Mouse (Mus musculus) hindbrain, embryonic 10.5 days (tissue): Measurements from ENCODE around the gene Pde4b. TPM values are rescaled to one million over a fixed set of nuclear protein-coding genes. Genes with fewer than 3 reads are reported as not detected.
A peak's percentile ranks its signal among the peaks of the same experiment; 100 is the strongest.
"Not testable (repeated sequence)": the region's sequence is repeated elsewhere in the genome, so short reads cannot be mapped to it uniquely, and the experiment has no call there.

Source experiments
- DNase-seq: peaks from one replicate; pipeline ENCODE4 v3.0.0-alpha.2; 2017; ENCODE audit warnings: low spot score
- H3K27ac ChIP-seq: fragments of 300-500 bp; sonication (generic); 2 replicates; pipeline ENCODE4 v1.5.1; 2016; ENCODE audit warnings: mild to moderate bottlenecking, moderate library complexity
- H3K27me3 ChIP-seq: fragments of 300-500 bp; sonication (generic); 2 replicates; pipeline ENCODE4 v1.6.1; 2016; ENCODE audit warnings: mild to moderate bottlenecking; ENCODE audit not compliant: poor library complexity, insufficient read depth, severe bottlenecking
- H3K36me3 ChIP-seq: fragments of 300-500 bp; sonication (generic); 2 replicates; pipeline ENCODE4 v1.6.1; 2016; ENCODE audit warnings: mild to moderate bottlenecking, moderate library complexity
- H3K4me1 ChIP-seq: fragments of 300-500 bp; sonication (generic); replicated peaks from 2 replicates; pipeline ENCODE4 v1.6.1; 2016; ENCODE audit warnings: mild to moderate bottlenecking
- H3K4me3 ChIP-seq: fragments of 300-500 bp; sonication (generic); 2 replicates; pipeline ENCODE4 v1.5.1; 2016; ENCODE audit warnings: mild to moderate bottlenecking, moderate library complexity
- H3K9me3 ChIP-seq: fragments of 300-500 bp; sonication (generic); 2 replicates; pipeline ENCODE4 v1.6.1; 2016; ENCODE audit warnings: mild to moderate bottlenecking, moderate library complexity
- WGBS: fragments of 180-500 bp; shearing (Covaris S2); methylation state at CpG from one replicate; pipeline ENCODE4 v1.1.7; 2016; 5-methylcytosine and 5-hydroxymethylcytosine counted together
- polyA plus RNA-seq: library from polyadenylated mRNA; unstranded; fragments of >200 nt; fragmentation: Nextera tagmentation; extraction: Ambion mirVana; gene quantifications from 2 replicates; pipeline ENCODE4 v1.2.1, GENCODE M21; 2016

Gene Pde4b
- 6.7 and 8.5 TPM in 2 replicates for polyA plus RNA-seq

- H3K36me3 ChIP-seq = no peaks in the 10 kb centered on the region
- H3K4me3 ChIP-seq = peak within 1 kb of the TSS; percentile 73
- H3K27me3 ChIP-seq = peaks cover 36% of the 10 kb centered on the region
- peak within 1 kb of the TSS; percentile 75 for H3K27ac ChIP-seq
- peaks cover 15% of the 10 kb centered on the region for H3K4me1 ChIP-seq
- WGBS = 7% methylated on average over 11 of the region's 11 CpGs
- H3K9me3 ChIP-seq = no peaks in the 10 kb centered on the region
- no peak for DNase-seq
Observed at GRCm38 (mm10) chr4:102087091-102087565, at the start of gene Pde4b. Gene Pde4b (plus strand): TSS chr4:102087543.

DNA sequence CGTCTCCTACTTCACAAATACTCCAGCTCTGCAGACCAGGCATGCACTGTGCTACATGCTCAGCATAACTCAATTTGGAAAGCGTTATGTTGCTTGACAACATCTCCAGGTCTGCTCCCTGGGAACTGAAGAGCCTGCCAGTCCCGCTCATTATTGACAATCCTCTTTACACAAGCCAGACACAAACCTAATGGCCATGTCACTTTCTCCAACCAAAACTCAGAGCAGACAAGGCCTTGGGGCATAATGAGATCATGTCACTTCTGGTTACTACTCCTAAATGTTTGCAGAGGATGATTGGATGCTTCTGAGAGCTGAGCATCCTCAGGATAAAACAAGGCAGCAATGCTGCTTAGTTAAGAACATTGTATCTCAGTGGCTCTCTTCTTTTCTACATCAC, 47.2 kb upstream of the Pde4b start:
- Histone ChIP-seq H3K27me3 (no peaks in the 10 kb centered on the region), H3K4me1 (no peaks in the 10 kb centered on the region), H3K36me3 (no peaks in the 10 kb centered on the region), H3K4me3 (no peak overlapping the region), H3K9me3 (no peaks in the 10 kb centered on the region), H3K27ac (no peak overlapping the region)
- 86% methylated on average over 3 of the region's 3 CpGs for WGBS
- no peak for DNase-seq

DNA sequence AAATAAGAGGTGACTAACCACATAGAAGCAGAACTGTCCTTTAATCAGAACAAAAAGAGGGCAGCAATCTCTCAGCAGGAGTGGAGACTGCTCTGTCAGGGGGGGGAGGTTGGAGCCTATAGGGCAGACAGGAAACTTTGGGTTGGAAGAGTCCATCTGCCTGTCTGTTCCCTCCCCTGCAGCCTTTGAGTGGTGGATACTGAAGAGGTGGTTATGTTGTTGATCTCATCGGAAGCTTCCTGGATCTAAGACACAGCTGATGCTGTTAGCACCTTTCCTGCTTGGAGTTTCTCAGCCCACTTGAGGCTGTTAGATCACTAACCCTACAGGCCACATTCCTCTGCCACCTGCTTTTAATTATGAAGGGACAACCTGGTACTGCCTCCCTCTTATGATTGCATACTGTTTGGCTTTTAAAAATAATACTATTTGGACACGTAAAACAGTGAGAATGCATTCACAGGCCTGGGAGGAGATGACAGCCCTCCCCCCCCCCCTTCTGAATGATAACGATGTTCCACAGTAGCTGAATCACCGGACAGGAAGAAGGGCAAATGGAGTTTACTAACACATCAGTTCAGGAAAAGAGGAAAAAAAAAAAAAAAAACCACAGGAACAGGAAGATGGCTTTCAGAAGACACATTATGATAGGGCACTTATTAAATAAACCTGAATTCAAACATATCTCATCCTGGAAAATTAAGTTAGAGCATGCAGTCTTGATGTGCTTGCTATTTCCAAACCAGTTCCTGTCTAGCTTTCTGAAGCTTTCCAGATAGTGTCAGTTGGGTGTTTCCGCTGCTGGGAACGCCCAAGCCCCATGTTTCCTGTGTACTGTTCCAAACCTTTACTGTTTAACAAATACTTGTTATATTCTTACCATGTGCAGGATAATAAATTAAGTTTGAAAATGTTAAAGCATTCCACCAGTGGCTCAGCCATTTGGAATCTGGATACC, 41.9 kb upstream of the Pde4b start:
- WGBS = 66% methylated on average over 6 of the region's 6 CpGs
- no peak overlapping the region for H3K4me3 ChIP-seq
- H3K27me3 ChIP-seq = no peaks in the 10 kb centered on the region
- no peak overlapping the region for H3K27ac ChIP-seq
- no peak for DNase-seq
- no peaks in the 10 kb centered on the region for H3K9me3 ChIP-seq
- H3K36me3 ChIP-seq = no peaks in the 10 kb centered on the region
- no peaks in the 10 kb centered on the region for H3K4me1 ChIP-seq

DNA sequence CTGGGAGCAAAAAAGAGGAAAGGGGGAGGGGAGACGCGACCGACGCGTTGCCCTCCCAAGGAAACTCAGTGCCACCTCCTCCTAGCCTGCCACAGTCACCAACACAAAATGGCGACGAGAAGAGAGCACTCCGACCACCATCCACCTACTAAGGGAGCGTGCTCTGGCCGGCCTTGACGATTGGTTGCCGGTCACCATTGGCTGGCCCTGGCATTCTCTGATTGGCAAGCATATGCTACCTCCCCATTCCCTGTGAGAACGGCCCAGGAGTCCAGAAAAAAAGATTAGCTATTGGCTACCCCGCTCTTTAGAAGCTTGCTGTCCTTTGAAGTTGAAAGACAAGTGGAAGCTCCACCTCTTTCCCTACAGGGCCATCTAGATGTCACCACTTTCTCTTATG, 38.0 kb upstream of the Pde4b start:
- not testable (repeated sequence) for DNase-seq, H3K36me3 ChIP-seq, H3K27ac ChIP-seq, H3K27me3 ChIP-seq, H3K4me1 ChIP-seq, H3K9me3 ChIP-seq, H3K4me3 ChIP-seq
- 97% methylated on average over 14 of the region's 14 CpGs for WGBS

DNA sequence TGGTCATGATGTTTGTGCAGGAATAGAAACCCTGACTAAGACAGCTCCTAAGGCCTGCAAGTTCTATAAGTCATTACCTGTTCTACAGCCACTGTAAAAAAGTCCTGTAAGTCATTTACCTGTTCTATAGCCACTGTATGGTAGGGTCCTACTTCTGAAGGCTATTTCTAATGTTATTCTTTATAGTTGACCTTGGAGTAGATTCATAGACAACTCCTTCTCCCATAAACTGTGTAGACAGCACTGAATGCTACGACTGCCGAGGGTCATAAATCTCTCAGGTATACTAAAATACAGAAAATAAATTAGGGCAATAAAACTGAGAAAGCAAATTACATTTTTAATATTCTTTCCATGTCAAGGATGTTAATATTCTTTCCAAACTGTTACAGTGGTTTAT, 26.0 kb upstream of the Pde4b start:
- no peaks in the 10 kb centered on the region for H3K9me3 ChIP-seq
- H3K4me1 ChIP-seq = no peaks in the 10 kb centered on the region
- H3K27ac ChIP-seq = no peak overlapping the region
- H3K4me3 ChIP-seq = no peak overlapping the region
- 88% methylated on average over 2 of the region's 2 CpGs for WGBS
- DNase-seq = no peak
- H3K36me3 ChIP-seq = no peaks in the 10 kb centered on the region
- no peaks in the 10 kb centered on the region for H3K27me3 ChIP-seq

GRCm38 (mm10) chr4:102069314-102069713, 18.0 kb upstream of the Pde4b start:
- Histone ChIP-seq H3K36me3 (no peaks in the 10 kb centered on the region), H3K4me3 (no peak overlapping the region), H3K9me3 (no peaks in the 10 kb centered on the region), H3K27me3 (no peaks in the 10 kb centered on the region), H3K27ac (no peak overlapping the region), H3K4me1 (no peaks in the 10 kb centered on the region)
- no peak for DNase-seq
- WGBS = 89% methylated on average over 2 of the region's 2 CpGs

- no peaks in the 10 kb centered on the region for H3K36me3 ChIP-seq
- no peak for DNase-seq
- H3K4me3 ChIP-seq = no peak overlapping the region
- WGBS = 82% methylated on average over 4 of the region's 4 CpGs
- no peak overlapping the region for H3K27ac ChIP-seq
- H3K27me3 ChIP-seq = peaks cover 36% of the 10 kb centered on the region
- H3K4me1 ChIP-seq = peaks cover 15% of the 10 kb centered on the region
- H3K9me3 ChIP-seq = no peaks in the 10 kb centered on the region
Observed at GRCm38 (mm10) chr4:102086336-102086735, 1.0 kb upstream of the Pde4b start.

DNA sequence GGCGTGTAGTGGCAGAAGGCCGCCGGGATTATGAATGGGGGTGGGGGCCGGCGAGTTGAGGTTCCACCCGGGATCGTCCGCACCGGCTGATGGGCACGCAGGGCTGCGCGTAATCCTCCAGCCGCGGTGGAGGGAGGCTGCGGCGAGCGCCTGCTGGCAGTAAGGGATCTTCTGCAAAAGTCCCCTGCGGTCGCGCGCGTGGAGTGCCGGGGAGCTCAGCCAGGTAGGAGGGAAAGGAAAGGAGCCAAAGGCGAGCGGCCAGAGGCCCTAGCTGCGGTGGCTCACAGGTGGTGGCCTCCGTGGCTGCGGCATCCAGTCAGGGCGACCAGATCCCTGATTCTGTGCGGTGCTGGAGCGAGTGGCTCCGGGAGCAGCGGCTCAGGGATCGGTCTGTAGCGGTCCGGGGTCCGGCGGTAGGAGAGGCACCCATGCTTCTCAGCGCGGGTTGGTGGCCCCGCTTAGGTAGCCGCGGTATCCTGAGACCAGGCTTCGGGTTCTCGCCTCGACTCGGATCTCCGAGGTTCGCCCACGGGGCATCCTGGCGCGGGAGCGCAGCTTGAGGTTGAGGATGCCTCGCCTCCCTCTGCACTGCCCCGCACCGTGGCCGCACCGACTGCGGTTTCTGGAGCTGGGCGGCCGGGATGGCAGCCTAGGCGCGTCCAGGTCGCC, 357 bp downstream of the Pde4b start:
- no peaks in the 10 kb centered on the region for H3K36me3 ChIP-seq
- peaks cover 36% of the 10 kb centered on the region for H3K27me3 ChIP-seq
- WGBS = under 1% methylated on average over 64 of the region's 64 CpGs
- peak; percentile 64 for DNase-seq
- H3K27ac ChIP-seq = peak overlapping the region; percentile 75
- H3K9me3 ChIP-seq = no peaks in the 10 kb centered on the region
- peak overlapping the region; percentile 73 for H3K4me3 ChIP-seq
- H3K4me1 ChIP-seq = peaks cover 15% of the 10 kb centered on the region

- Histone ChIP-seq H3K4me1 (peaks cover 15% of the 10 kb centered on the region), H3K27me3 (peaks cover 36% of the 10 kb centered on the region), H3K36me3 (no peaks in the 10 kb centered on the region), H3K27ac (peak overlapping the region; percentile 75), H3K4me3 (peak overlapping the region; percentile 73), H3K9me3 (no peaks in the 10 kb centered on the region)
- DNase-seq = no peak
- WGBS = 28% methylated on average over 15 of the region's 15 CpGs
Observed at GRCm38 (mm10) chr4:102088235-102088867, 1.0 kb downstream of the Pde4b start.

- DNase-seq = no peak
- no peaks in the 10 kb centered on the region for H3K27me3 ChIP-seq
- H3K27ac ChIP-seq = no peak overlapping the region
- no peaks in the 10 kb centered on the region for H3K9me3 ChIP-seq
- H3K4me1 ChIP-seq = no peaks in the 10 kb centered on the region
- no peak overlapping the region for H3K4me3 ChIP-seq
- WGBS = 98% methylated on average over 2 of the region's 2 CpGs
- no peaks in the 10 kb centered on the region for H3K36me3 ChIP-seq
Observed at GRCm38 (mm10) chr4:102095851-102096250, 8.5 kb downstream of the Pde4b start.

DNA sequence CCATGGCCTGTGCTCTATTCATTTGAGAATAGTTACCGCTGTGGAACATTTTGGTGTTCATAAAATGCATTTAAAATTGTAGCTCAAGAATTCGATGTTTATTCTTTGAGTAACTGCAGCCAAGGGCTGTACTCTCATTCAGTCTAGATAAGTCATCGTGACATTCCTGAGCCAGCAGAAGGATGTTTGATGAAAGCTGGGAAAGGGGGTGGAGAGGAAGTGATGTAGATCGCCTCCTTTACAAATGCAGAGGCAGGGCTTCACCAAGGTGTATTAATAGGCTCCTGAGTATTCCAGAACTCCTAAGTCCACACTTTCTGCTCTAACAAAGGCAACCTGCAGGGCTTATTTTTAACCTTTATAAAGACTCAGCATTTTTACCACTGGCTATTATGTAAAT, 14.9 kb downstream of the Pde4b start:
- WGBS = 83% methylated on average over 4 of the region's 4 CpGs

DNA sequence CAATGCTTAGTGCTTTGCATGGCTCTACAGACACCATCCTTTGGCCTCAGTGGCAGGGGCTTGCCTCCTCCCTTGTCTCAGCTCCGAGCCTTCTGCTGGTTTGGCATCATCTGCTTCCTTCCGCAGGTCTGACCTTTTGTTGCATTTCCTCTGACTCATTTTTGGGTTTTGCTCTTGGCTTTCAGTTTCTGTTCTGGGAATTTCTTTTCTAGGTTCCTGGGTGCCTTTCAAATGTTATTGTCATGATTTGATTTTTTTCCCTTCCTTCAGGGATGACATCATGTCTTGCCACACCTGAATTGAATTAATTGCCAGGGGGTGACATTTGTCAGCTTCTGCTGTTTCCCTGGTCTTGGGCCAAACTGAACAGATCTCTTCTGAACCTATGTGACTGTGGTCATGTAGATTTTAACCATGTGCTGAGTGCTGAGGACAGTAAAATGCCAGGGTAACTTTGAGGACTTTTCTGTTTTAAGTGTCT, 17.2 kb downstream of the Pde4b start:
- WGBS = 86% methylated on average over 2 of the region's 2 CpGs
- DNase-seq = no peak
- H3K4me3 ChIP-seq = no peak overlapping the region
- H3K4me1 ChIP-seq = no peaks in the 10 kb centered on the region
- no peak overlapping the region for H3K27ac ChIP-seq
- no peaks in the 10 kb centered on the region for H3K9me3 ChIP-seq
- H3K27me3 ChIP-seq = no peaks in the 10 kb centered on the region
- no peaks in the 10 kb centered on the region for H3K36me3 ChIP-seq

More for the DNA sequence above, 14.9 kb downstream of the Pde4b start:
- Histone ChIP-seq H3K36me3 (no peaks in the 10 kb centered on the region), H3K4me1 (no peaks in the 10 kb centered on the region), H3K27ac (no peak overlapping the region), H3K27me3 (no peaks in the 10 kb centered on the region), H3K9me3 (no peaks in the 10 kb centered on the region), H3K4me3 (no peak overlapping the region)
- no peak for DNase-seq
